Mouse (Mus musculus) kidney, embryonic 16.5 days (tissue): ENCODE data around the gene Scgb1a1. TPM values are rescaled to one million over a fixed set of nuclear protein-coding genes. Genes with fewer than 3 reads are reported as not detected.
"Not testable (repeated sequence)": the region's sequence is repeated elsewhere in the genome, so short reads cannot be mapped to it uniquely, and the experiment has no call there.

Source experiments
- ATAC-seq: fragments of 200-750 bp; cut with Nextera tagmentation; 2 replicates; pipeline ENCODE4 v1.8.0; 2017; ENCODE audit warnings: moderate TSS enrichment; ENCODE audit not compliant: low FRiP score, low TSS enrichment
- H3K27ac ChIP-seq: fragments of 300-500 bp; sonication (generic); 2 replicates; pipeline ENCODE4 v1.5.1; 2014; ENCODE audit warnings: low read length
- H3K27me3 ChIP-seq: fragments of 300-500 bp; sonication (generic); 2 replicates; pipeline ENCODE4 v1.6.1; 2014; ENCODE audit warnings: low read length, control low read depth, mixed read lengths; ENCODE audit not compliant: insufficient read depth
- H3K36me3 ChIP-seq: fragments of 300-500 bp; sonication (generic); 2 replicates; pipeline ENCODE4 v1.6.1; 2014; ENCODE audit warnings: low read length, control low read depth, mixed read lengths; ENCODE audit not compliant: insufficient read depth
- H3K4me1 ChIP-seq: fragments of 300-500 bp; sonication (generic); 2 replicates; pipeline ENCODE4 v1.6.1; 2014; ENCODE audit warnings: low read length, control low read depth, mixed read lengths; ENCODE audit not compliant: insufficient read depth
- H3K4me2 ChIP-seq: fragments of 300-500 bp; sonication (generic); replicated peaks from 2 replicates; pipeline ENCODE4 v1.6.1; 2014; ENCODE audit warnings: low read depth, low read length
- H3K4me3 ChIP-seq: fragments of 300-500 bp; sonication (generic); 2 replicates; pipeline ENCODE4 v1.5.1; 2014; ENCODE audit warnings: mild to moderate bottlenecking, low read length
- H3K9ac ChIP-seq: fragments of 300-500 bp; sonication (generic); replicated peaks from 2 replicates; pipeline ENCODE4 v1.6.1; 2014; ENCODE audit warnings: low read length
- H3K9me3 ChIP-seq: fragments of 300-500 bp; sonication (generic); 2 replicates; pipeline ENCODE4 v1.6.1; 2016; ENCODE audit warnings: low read length, control low read depth
- WGBS: fragments of 180-500 bp; shearing (Covaris S2); extraction: QIAGEN DNeasy Blood & Tissue Kit; methylation state at CpG from one replicate; pipeline ENCODE4 v1.1.7; 2014; 5-methylcytosine and 5-hydroxymethylcytosine counted together
- polyA plus RNA-seq: library from polyadenylated mRNA; unstranded; fragments of >200 nt; fragmentation: Nextera tagmentation; extraction: Ambion mirVana; gene quantifications from 2 replicates; pipeline ENCODE4 v1.2.1, GENCODE M21; 2015

The Scgb1a1 gene
- polyA plus RNA-seq, result 0.76 TPM in 1 of 2 replicates, not detected in the other

DNA sequence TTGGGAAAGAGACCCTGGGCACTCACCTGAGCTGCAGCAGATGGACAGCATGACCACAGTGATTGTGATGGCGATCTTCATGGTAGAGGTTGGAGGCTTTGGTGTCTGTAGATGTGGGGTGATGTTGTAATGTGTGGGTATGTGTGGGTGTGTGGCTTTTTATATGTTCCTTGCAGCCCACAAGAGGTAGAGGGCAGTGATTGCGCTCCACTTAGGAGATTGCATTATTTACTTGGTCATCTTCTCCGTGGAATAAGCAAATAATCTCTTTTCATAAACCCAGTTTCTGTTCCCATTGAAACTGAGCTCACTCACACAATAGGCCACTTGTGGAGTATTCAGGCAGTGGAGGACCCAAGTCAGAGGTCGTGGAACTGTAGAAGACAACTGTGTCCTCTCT lies at the start of gene Scgb1a1:
Gene Scgb1a1, minus strand, starts transcription at position 138 of the 400 bp plus-strand sequence.
- H3K9ac ChIP-seq, result no peak within 1 kb of the TSS
- H3K27ac ChIP-seq, result no peak within 1 kb of the TSS
- no peak for ATAC-seq
- no peaks in the 10 kb centered on the region for H3K27me3 ChIP-seq
- no peaks in the 10 kb centered on the region for H3K9me3 ChIP-seq
- no peak within 1 kb of the TSS for H3K4me2 ChIP-seq
- H3K4me3 ChIP-seq, result no peak within 1 kb of the TSS
- 0 out of 2 replicates have a peak, but pooled peaks cover under 1% of the 10 kb centered on the region for H3K4me1 ChIP-seq
- H3K36me3 ChIP-seq, result no peaks in the 10 kb centered on the region
- WGBS, result 76% methylated on average over 4 of the region's 4 CpGs

DNA sequence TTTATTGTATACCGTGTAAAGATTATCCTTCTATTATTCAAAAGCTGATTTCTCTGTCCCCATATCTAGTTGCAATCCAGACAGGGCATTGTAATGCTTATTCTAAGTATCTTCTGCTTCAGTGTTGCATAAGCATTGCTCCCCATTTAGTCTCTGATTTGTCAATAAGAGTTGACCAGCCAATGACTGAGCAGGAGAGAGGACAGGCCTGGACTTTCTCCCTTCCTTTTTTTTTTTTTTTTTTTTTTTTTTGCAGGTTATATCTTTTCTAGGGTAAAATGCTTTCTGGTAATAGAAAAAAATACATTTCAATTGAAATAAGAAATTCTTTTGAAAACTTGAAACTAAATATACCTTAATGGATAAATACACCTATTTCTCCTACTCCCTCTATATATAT lies 49.4 kb upstream of the Scgb1a1 start:
- Histone ChIP-seq H3K27me3 (no peaks in the 10 kb centered on the region), H3K9me3 (no peaks in the 10 kb centered on the region), H3K4me2 (no peak overlapping the region), H3K27ac (no peak overlapping the region), H3K4me3 (no peak overlapping the region), H3K36me3 (no peaks in the 10 kb centered on the region), H3K4me1 (peaks cover 21% of the 10 kb centered on the region), H3K9ac (no peak overlapping the region)
- WGBS, result 95% methylated on average over 1 of the region's 1 CpGs
- no peak for ATAC-seq

DNA sequence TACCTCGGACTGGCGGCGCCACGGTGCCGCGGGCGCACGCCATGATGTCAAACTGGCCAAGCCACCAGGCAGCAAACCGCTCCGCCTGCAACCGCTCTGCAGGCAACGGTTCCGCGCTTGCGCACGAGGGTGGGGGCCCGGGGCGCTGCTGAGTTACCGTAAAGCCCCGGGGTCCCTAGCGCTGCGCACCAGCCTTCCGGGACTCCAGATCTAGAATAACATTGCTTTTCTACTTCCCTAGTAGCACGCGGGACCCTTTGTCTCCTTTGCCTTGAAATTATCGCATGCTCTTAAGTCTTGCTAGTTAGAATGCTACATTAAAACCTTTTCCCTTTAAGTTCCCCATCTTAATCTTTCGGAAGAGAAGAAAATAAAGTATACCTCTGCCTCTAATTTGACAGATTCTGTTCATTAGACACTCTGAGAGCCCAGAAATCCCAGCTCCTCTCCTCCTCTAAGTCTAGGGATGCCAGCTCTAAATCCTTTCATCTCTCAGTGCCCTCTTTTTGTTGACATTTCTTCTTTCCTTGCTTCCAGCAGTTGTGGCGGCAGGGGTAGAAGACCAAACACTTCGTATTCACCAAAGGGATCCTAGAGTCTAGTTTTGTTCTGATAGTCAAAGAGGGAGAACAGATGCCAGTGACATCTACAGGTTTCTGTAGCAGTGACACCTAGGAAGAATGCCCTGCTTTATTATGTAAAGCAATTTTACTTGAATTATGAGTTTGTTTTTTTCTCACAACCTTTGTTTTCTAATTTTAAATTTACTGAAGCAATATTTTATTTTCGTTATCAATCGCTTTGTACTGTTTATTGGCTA lies 48.0 kb upstream of the Scgb1a1 start, which contains the start of gene Asrgl1:
Gene Asrgl1, minus strand, starts transcription at position 125 of the 820 bp plus-strand sequence.
- no peaks in the 10 kb centered on the region for H3K27me3 ChIP-seq
- H3K9me3 ChIP-seq, result no peaks in the 10 kb centered on the region
- H3K4me3 ChIP-seq, result peak within 1 kb of the TSS; percentile 71
- 12% methylated on average over 31 of the region's 31 CpGs for WGBS
- peak within 1 kb of the TSS; percentile 90 for H3K4me2 ChIP-seq
- peaks cover 21% of the 10 kb centered on the region for H3K4me1 ChIP-seq
- ATAC-seq, result peak; percentile 98
- H3K36me3 ChIP-seq, result no peaks in the 10 kb centered on the region
- H3K9ac ChIP-seq, result peak within 1 kb of the TSS; percentile 75
- no peak within 1 kb of the TSS for H3K27ac ChIP-seq

DNA sequence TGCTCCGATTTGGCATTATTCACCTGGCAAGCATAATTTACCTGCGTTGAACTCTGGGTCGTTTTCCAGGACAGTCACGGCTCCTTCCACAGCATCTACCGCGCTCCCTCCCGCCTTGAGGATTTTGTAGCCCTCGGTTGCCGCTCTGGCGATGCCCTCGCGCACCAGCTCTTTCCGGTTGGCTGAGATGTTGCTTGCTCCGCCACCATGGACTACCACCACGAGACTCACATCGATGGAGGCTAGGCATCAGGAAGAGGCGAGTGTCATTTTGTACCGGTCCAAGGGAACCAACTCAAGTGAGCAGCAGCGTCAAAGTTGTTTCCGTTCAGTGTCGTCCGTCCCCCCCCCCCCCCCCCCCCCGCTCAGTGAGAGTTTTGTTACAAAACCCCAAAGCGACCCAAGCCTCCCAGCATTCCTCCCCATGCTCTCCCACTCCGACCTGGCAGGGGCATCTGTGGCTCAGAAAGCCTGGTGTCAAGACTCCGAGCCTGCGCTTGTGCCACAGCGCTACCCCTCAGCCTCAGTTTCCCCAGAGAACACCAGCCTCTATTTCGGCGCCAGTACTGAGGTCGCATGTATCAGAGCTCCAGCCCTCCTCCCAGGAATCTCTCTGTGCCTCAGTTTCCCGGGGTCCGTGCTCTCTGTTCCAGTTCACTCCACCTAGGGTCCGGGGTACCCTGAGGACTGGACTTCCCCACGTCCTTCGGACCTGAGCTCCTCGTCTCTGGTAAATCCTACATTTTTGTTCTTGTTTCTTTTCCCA lies 47.2 kb upstream of the Scgb1a1 start:
- WGBS, result under 1% methylated on average over 34 of the region's 37 CpGs
- Histone ChIP-seq H3K36me3 (no peaks in the 10 kb centered on the region), H3K4me3 (peak overlapping the region; percentile 71), H3K27ac (no peak overlapping the region), H3K27me3 (no peaks in the 10 kb centered on the region), H3K4me1 (peaks cover 21% of the 10 kb centered on the region), H3K9ac (peak overlapping the region; percentile 75), H3K9me3 (no peaks in the 10 kb centered on the region), H3K4me2 (peak overlapping the region; percentile 90)
- ATAC-seq, result peak; percentile 77

DNA sequence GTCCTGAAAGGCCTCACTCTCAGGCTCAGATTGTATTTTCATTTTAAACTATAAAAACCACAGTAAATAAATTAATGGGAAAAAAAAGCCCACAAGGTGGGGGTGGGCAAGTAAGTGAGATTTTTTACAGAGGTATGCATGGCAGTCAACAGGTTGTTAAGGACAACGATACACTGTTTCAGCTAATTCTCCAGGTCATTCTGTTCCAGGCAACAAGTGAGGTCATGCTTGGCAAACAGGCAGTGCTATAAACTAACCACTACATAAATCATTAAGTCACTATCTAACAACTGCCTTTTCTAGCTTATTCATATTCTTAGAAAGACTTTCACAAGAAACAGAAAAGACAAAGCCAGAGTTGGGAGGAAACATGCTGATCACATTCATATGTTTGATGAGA lies 42.2 kb upstream of the Scgb1a1 start:
- H3K36me3 ChIP-seq, result peaks cover 9% of the 10 kb centered on the region; the same call in 1 of the 2 replicates
- no peaks in the 10 kb centered on the region for H3K9me3 ChIP-seq
- no peak overlapping the region for H3K4me3 ChIP-seq
- no peaks in the 10 kb centered on the region for H3K27me3 ChIP-seq
- H3K9ac ChIP-seq, result no peak overlapping the region
- H3K27ac ChIP-seq, result no peak overlapping the region
- H3K4me1 ChIP-seq, result peaks cover 18% of the 10 kb centered on the region
- no peak overlapping the region for H3K4me2 ChIP-seq
- WGBS, result 22% methylated on average over 1 of the region's 1 CpGs
- ATAC-seq, result no peak

DNA sequence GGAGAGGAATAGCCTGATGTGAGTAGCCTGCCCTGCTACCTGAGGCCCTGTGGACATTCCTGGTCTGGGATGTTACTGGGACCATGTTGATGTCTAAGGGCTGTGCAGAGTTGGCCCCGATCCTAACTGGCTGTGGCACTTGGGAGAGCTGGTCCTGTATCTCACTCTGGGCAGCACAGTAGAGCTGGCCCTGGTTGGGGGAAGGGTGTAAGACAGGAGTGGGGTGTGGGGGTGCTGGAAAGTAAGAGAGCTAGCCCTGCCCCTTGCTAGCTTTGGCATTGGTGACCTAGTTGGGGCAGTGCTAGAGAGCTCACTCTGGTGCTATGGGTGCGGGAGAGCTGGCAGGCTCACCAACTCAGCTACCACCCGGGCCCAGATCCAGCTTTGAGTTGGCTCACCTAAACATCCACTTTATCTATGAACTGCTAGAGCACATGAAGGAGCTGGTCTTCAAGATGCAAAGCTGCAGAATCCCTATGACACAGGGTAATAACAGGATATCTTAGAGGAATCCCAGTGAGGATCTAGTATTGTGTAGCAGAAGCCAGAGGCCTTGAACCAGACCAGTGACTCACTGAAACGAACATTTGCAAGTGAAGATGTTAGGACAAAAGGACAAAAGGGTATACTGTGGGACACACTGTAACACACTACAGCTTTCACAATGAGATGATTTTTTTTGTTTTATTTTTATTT lies 40.9 kb upstream of the Scgb1a1 start:
- WGBS, result 83% methylated on average over 4 of the region's 4 CpGs
- no peaks in the 10 kb centered on the region for H3K27me3 ChIP-seq
- H3K4me1 ChIP-seq, result peaks cover 8% of the 10 kb centered on the region
- H3K27ac ChIP-seq, result no peak overlapping the region
- peaks cover 9% of the 10 kb centered on the region; the same call in 1 of the 2 replicates for H3K36me3 ChIP-seq
- no peaks in the 10 kb centered on the region for H3K9me3 ChIP-seq
- H3K4me3 ChIP-seq, result no peak overlapping the region
- H3K9ac ChIP-seq, result no peak overlapping the region
- ATAC-seq, result 0 out of 2 replicates have a peak, but pooled peaks have one; percentile 71
- H3K4me2 ChIP-seq, result no peak overlapping the region

DNA sequence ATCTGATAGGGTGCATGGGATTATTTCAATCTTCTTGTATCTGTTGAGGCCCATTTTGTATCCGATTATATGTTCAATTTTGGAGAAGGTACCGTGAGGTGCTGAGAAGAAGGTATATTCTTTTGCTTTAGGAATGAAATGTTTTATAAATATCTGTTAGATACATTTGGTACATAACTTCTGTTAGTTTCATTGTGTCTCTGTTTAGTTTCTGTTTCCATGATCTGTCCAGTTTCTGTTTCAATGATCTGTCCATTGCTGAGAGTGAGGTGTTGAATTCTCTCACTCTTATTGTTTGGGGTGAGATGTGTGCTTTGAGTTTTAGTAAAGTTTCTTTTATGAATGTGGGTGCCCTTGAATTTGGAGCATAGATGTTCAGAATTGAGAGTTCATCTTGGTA lies 36.2 kb upstream of the Scgb1a1 start:
- not testable (repeated sequence) for H3K27me3 ChIP-seq, H3K4me1 ChIP-seq, H3K9ac ChIP-seq, ATAC-seq, H3K4me2 ChIP-seq, H3K9me3 ChIP-seq, H3K4me3 ChIP-seq, H3K27ac ChIP-seq
- H3K36me3 ChIP-seq, result peaks cover 11% of the 10 kb centered on the region; the same call in 1 of the 2 replicates
- WGBS, result 96% methylated on average over 2 of the region's 2 CpGs

DNA sequence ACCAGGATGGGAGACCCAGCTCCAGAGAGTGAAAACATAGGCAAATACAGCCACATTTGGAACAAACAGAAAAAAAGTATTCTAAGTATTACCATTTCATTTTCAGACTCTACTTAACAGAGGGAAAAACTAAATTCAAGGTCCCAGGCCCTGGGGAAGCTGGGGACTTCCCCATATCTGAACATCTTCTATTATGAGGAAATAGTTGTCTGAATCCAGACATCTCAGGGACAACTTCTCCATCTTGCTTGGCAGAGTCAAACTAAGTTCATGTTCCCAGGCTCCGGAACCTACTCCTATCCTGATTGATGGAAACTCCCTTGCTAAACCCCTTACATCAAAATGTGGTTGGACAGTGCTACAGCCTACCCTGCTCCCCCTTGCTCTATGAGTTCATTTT lies 34.6 kb upstream of the Scgb1a1 start:
- no peak for ATAC-seq
- Histone ChIP-seq H3K9me3 (no peaks in the 10 kb centered on the region), H3K27me3 (no peaks in the 10 kb centered on the region), H3K36me3 (0 out of 2 replicates have a peak, but pooled peaks cover 7% of the 10 kb centered on the region), H3K9ac (no peak overlapping the region), H3K4me2 (no peak overlapping the region), H3K27ac (no peak overlapping the region), H3K4me3 (no peak overlapping the region), H3K4me1 (no peaks in the 10 kb centered on the region)
- 96% methylated on average over 1 of the region's 1 CpGs for WGBS

DNA sequence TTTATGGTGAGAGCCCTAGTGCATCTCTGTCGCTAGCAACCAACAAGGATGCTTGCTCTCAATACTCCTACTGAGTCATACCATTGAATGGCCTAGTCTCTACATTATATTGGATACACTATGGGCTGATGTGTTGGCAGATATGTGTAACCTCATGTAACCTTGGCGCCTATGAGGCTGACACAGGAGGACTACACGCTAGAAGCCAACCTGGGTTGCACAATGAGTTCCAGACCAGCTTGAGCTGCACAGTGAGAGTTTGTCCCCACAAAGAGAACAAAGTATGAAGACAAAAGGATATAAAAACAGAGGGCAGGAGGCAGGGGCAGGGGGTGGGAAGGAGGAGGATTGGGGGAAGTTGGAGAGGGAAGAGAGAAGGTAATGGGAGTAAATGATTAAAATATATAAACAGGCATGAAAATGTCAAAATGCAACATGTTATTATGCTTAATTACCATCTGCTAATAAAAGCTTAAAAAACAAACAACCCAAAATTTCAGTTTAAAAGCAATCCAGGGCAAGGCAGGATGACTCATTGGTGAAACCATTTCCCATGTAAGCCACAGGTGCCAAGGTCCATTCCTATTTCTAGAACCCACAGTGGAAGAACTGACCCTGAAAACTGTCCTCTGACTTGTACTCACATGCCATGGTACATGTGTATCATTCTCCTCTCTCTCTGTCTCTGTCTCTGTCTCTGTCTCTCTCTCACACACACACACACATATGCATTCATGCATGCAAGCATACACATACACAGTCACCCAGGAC lies 32.1 kb upstream of the Scgb1a1 start:
- no peaks in the 10 kb centered on the region for H3K9me3 ChIP-seq
- ATAC-seq, result no peak
- H3K4me3 ChIP-seq, result no peak overlapping the region
- WGBS, result 91% methylated on average over 3 of the region's 3 CpGs
- H3K36me3 ChIP-seq, result peaks cover 9% of the 10 kb centered on the region
- no peak overlapping the region for H3K9ac ChIP-seq
- H3K27me3 ChIP-seq, result no peaks in the 10 kb centered on the region
- H3K4me2 ChIP-seq, result no peak overlapping the region
- H3K4me1 ChIP-seq, result no peaks in the 10 kb centered on the region
- no peak overlapping the region for H3K27ac ChIP-seq
